Mouse (Mus musculus) liver, embryonic 14.5 days (tissue): ENCODE measurements around the gene Otop3.

Experiments used
- CTCF ChIP-seq: IDR thresholded peaks from 2 replicates; pipeline ENCODE4 v1.5.1; 2016; ENCODE audit warnings: antibody characterized with exemption, low read depth, control low read depth
- EP300 ChIP-seq: IDR thresholded peaks from 2 replicates; pipeline ENCODE4 v1.6.1; 2016; ENCODE audit warnings: antibody characterized with exemption, low read depth

DNA sequence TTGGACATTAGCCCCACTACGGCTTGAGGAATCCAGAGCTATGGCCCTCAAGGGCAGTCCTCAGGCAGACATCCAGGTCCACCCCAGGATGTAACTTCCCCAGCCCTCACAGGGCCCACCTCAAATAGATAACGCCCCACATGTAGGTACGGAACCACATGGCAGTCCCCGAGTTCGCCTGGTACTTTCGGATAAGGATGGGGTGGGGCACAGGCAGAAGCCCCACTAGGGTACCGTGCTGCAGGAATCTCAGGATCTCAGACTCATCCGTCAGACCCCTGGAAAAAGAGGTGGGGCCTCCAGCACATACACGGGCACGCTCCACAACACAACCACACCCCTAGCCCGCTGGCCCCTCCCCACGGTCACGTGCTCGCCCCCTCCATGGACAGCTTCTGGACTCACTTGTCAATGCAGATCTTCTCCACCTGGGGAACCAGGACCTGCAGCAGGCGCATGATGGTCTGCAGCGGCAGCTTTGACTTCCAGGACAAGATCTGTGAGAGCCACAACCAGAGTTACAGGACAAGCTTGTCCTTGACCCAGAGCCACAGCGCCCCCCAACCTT, 14.2 kb downstream of the Otop3 start:
- no peak for TF ChIP-seq EP300
- TF ChIP-seq CTCF: no peak
